Mouse (Mus musculus): ENCODE measurements around the gene Otos.

DNA sequence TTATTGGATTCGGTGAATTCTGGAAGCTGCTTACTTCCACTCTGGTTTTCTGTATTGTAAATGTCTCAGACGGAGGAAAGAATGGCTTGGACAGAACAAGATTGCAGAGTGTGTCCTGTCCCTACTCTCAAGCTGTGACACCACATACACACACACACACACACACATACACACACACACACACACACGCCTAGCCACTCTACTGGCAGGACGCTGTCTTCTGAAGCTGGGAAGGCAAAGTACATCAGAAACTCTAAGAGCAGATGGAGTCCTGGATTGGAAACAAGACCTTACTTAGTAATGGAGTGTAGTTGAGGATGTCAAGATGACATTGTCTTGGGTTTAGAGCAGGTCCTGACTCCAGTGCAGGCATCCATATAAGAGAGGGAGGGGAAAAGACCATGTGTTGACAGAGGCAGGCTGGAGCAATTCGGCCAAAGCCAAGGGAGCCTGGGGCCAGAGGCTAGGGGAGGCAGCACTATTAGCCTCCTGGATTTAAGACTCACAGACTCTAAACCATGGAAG lies 24.7 kb upstream of the Otos start:
- TF ChIP-seq POLR2A (IDR thresholded peaks at IDR 0.05; ENCODE audit: borderline replicate concordance, low read depth, low read length) (no peak), CTCF (IDR thresholded peaks at IDR 0.05; ENCODE audit: low read depth, low read length) (no peak)
